Mouse (Mus musculus): ENCODE measurements around the gene Cachd1.

The Cachd1 gene

GRCm38 (mm10) chr4:100990996-100991395, 214.5 kb downstream of the Cachd1 start:
- no peak for DNase-seq (ENCODE audit: low spot score)

- DNase-seq (ENCODE audit: low spot score): no peak
These were observed 215.6 kb downstream of the Cachd1 start for GRCm38 (mm10) chr4:100992086-100992485.

- DNase-seq (ENCODE audit: low spot score): no peak
These were observed 218.2 kb downstream of the Cachd1 start for GRCm38 (mm10) chr4:100994442-100995255.

GRCm38 (mm10) chr4:100995617-100996016, 219.1 kb downstream of the Cachd1 start:
- DNase-seq (ENCODE audit: low spot score): no peak

- DNase-seq (ENCODE audit: low spot score): no peak
These were observed 219.7 kb downstream of the Cachd1 start for GRCm38 (mm10) chr4:100996060-100996651.

- no peak for DNase-seq (ENCODE audit: low spot score)
These were observed 221.7 kb downstream of the Cachd1 start for GRCm38 (mm10) chr4:100998145-100998544.

GRCm38 (mm10) chr4:100998906-100999305, 222.4 kb downstream of the Cachd1 start:
- DNase-seq (ENCODE audit: low spot score): no peak

GRCm38 (mm10) chr4:101000622-101001021, 224.1 kb downstream of the Cachd1 start:
- DNase-seq (ENCODE audit: low spot score): no peak

- DNase-seq (ENCODE audit: low spot score): no peak
These were observed 224.6 kb downstream of the Cachd1 start for GRCm38 (mm10) chr4:101001073-101001472.

- no peak for DNase-seq (ENCODE audit: low spot score)
These were observed 226.5 kb downstream of the Cachd1 start for GRCm38 (mm10) chr4:101002961-101003360.

GRCm38 (mm10) chr4:101008362-101008769, 231.9 kb downstream of the Cachd1 start:
- DNase-seq (ENCODE audit: low spot score): no peak

- DNase-seq (ENCODE audit: low spot score): no peak
These were observed 232.6 kb downstream of the Cachd1 start for GRCm38 (mm10) chr4:101009092-101009491.

GRCm38 (mm10) chr4:101017806-101018205, 241.3 kb downstream of the Cachd1 start:
- DNase-seq (ENCODE audit: low spot score): no peak

- DNase-seq (ENCODE audit: low spot score): no peak
These were observed 244.1 kb downstream of the Cachd1 start, which contains the start of gene Gm10577 for GRCm38 (mm10) chr4:101020596-101020995. Gene Gm10577, minus strand, starts transcription at chr4:101020696.

GRCm38 (mm10) chr4:101026566-101026965, 250.1 kb downstream of the Cachd1 start:
- DNase-seq (ENCODE audit: low spot score): no peak

GRCm38 (mm10) chr4:101026995-101027394, 250.5 kb downstream of the Cachd1 start:
- DNase-seq (ENCODE audit: low spot score): no peak

- no peak for DNase-seq (ENCODE audit: low spot score)
These were observed 251.5 kb downstream of the Cachd1 start for GRCm38 (mm10) chr4:101027852-101028411.

GRCm38 (mm10) chr4:101033047-101033446, 256.6 kb downstream of the Cachd1 start:
- DNase-seq (ENCODE audit: low spot score): no peak

GRCm38 (mm10) chr4:101035131-101035530, 258.7 kb downstream of the Cachd1 start:
- no peak for DNase-seq (ENCODE audit: low spot score)

- no peak for DNase-seq (ENCODE audit: low spot score)
These were observed 260.7 kb downstream of the Cachd1 start for GRCm38 (mm10) chr4:101037156-101037555.

- DNase-seq (ENCODE audit: low spot score): no peak
These were observed 267.2 kb downstream of the Cachd1 start for GRCm38 (mm10) chr4:101043691-101044090.

- no peak for DNase-seq (ENCODE audit: low spot score)
These were observed 267.7 kb downstream of the Cachd1 start for GRCm38 (mm10) chr4:101044149-101044548.

- DNase-seq (ENCODE audit: low spot score): no peak
These were observed 270.1 kb downstream of the Cachd1 start for GRCm38 (mm10) chr4:101046576-101046975.
